Comparison of ENCODE assay signal across 20 mouse cellular contexts in the genomic region with DNA sequence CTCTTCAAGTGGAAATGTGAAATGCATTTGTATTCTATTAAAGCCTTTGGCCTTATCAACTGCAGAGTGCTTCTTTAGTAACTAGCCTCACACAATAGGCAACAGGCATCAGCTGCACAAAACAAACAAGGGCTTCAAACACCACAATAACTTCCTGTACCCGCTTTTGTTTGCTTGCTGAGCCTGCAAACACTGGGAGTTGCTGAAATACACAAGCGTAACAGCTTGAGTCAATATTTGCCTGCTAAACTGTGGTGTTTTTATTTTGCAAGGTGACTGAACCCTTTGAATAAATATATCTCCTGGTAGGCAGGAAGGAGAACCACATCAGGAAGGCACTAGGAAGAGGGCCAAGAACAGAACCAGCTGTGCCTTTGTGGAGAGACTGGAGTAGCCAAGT.
A peak's percentile ranks its signal among the peaks of the same experiment; 100 is the strongest.
DNase-seq lines count a peak whose midpoint lies in the region; ATAC-seq and TF ChIP-seq lines count a peak whose summit lies in the region.
"Had no signal": no experiment of that assay in that cellular context is flagged by ENCODE, and none has a peak within 500 bp of the region (broad histone marks: within the 10 kb centered on the region; RNA-seq: fewer than 3 reads in every experiment).

No protein-coding gene starts in this region.

- peak; percentile 3 for DNase-seq in embryo, embryonic 10 days (ENCODE audit: low spot score)
- no peak for DNase-seq in embryo, embryonic 9.5 days (ENCODE audit: extremely low spot score)
- DNase-seq in brain, embryonic 14.5 days (ENCODE audit: low read depth) = peak; percentile 31
- peak; percentile 23 for DNase-seq in lung, postnatal 10 days
- no peak for DNase-seq in spleen, postnatal 4 days (ENCODE audit: low spot score in 2 of 2)
- no peak for DNase-seq in right cerebral cortex, postnatal 25 days
- DNase-seq: adrenal gland, postnatal 36 days; cerebellum, adult 9-11 months; kidney, adult 2 months; layer of hippocampus, postnatal 36 days; liver, embryonic 13.5 days; right cerebral cortex, postnatal 4 days; thymus, postnatal 36 days had no signal

- no peak overlapping the region for H3K27ac ChIP-seq in liver, embryonic 16.5 days (ENCODE audit: low read length)
- no peak overlapping the region for H3K27ac ChIP-seq in liver, embryonic 12.5 days
- H3K27ac ChIP-seq: forebrain, embryonic 13.5 days; liver, embryonic 13.5 days had no signal

- H3K9me3 ChIP-seq in liver, embryonic 16.5 days (replicated peaks; ENCODE audit: control insufficient read depth, low read length) = no peaks in the 10 kb centered on the region
- H3K9me3 ChIP-seq in liver, embryonic 12.5 days (replicated peaks) = no peaks in the 10 kb centered on the region
- H3K9me3 ChIP-seq: forebrain, embryonic 13.5 days; G1E; liver, embryonic 13.5 days had no signal

- TF ChIP-seq POLR2A in brain, embryonic 14.5 days (IDR thresholded peaks at IDR 0.05; ENCODE audit: borderline replicate concordance, extremely low read depth, insufficient read depth, insufficient read length, poor library complexity, severe bottlenecking) = no peak

- H3K36me3 ChIP-seq in liver, embryonic 16.5 days (ENCODE audit: control insufficient read depth, insufficient read depth) = no peaks in the 10 kb centered on the region
- no peaks in the 10 kb centered on the region for H3K36me3 ChIP-seq in liver, embryonic 12.5 days
- H3K36me3 ChIP-seq: G1E; liver, embryonic 13.5 days had no signal

- no peak for TF ChIP-seq CTCF in brain, embryonic 14.5 days (IDR thresholded peaks at IDR 0.05; ENCODE audit: borderline replicate concordance, extremely low read depth, insufficient read depth, insufficient read length)

- no peaks in the 10 kb centered on the region for H3K4me1 ChIP-seq in liver, embryonic 16.5 days (ENCODE audit: control insufficient read depth, low read depth, low read length)
- no peaks in the 10 kb centered on the region for H3K4me1 ChIP-seq in liver, embryonic 12.5 days
- H3K4me1 ChIP-seq: liver, embryonic 13.5 days had no signal

- 0 out of 2 replicates have a peak, but pooled peaks have one; percentile 30 for ATAC-seq in liver, embryonic 16.5 days (ENCODE audit: low read depth)
- ATAC-seq in liver, embryonic 12.5 days = no peak
- ATAC-seq: CD4-positive, CD25-positive, alpha-beta regulatory T cell, adult 4 months; forebrain, embryonic 13.5 days; hindbrain, embryonic 16.5 days had no signal

- WGBS in liver, embryonic 16.5 days (ENCODE audit: insufficient replicate concordance) = 37% methylated on average over 2 of the region's 2 CpGs
- 46% methylated on average over 2 of the region's 2 CpGs for WGBS in liver, embryonic 12.5 days (ENCODE audit: insufficient replicate concordance)

- no peak overlapping the region for H3K4me3 ChIP-seq in liver, embryonic 16.5 days (ENCODE audit: low read depth, low read length)
- no peak overlapping the region for H3K4me3 ChIP-seq in liver, embryonic 12.5 days
- H3K4me3 ChIP-seq: forebrain, embryonic 13.5 days; liver, embryonic 13.5 days had no signal

- no peak overlapping the region for H3K9ac ChIP-seq in liver, embryonic 16.5 days (ENCODE audit: low read depth, low read length)
- no peak overlapping the region for H3K9ac ChIP-seq in liver, embryonic 12.5 days
- H3K9ac ChIP-seq: forebrain, embryonic 13.5 days; liver, embryonic 13.5 days had no signal

- no peak overlapping the region for H3K4me2 ChIP-seq in liver, embryonic 16.5 days (ENCODE audit: low read depth, low read length)
- no peak overlapping the region for H3K4me2 ChIP-seq in liver, embryonic 12.5 days
- H3K4me2 ChIP-seq: forebrain, embryonic 13.5 days; heart, embryonic 11.5 days; liver, embryonic 13.5 days had no signal

- no peaks in the 10 kb centered on the region for H3K27me3 ChIP-seq in liver, embryonic 16.5 days (ENCODE audit: control insufficient read depth, insufficient read depth, low read depth, low read length)
- H3K27me3 ChIP-seq in liver, embryonic 12.5 days (replicated peaks) = no peaks in the 10 kb centered on the region
- H3K27me3 ChIP-seq: forebrain, embryonic 13.5 days; liver, embryonic 13.5 days had no signal

Comparison
In these comparisons a context has a peak if more than half of its experiments do, and no peak if none do; other contexts are left out.
1. DNase-seq: peak in embryo, embryonic 10 days (single experiment), brain, embryonic 14.5 days (single experiment) and lung, postnatal 10 days (single experiment); none in embryo, embryonic 9.5 days (single experiment), spleen, postnatal 4 days (0 of 2) and right cerebral cortex, postnatal 25 days (single experiment).